Mouse (Mus musculus) CH12.LX (cell line): ENCODE measurements at regions not wholly inside any gene's neighbourhood (a gene's known extent, or its start where the extent isn't known, plus 50 kb on each side); places are given as distances from the start of the nearest gene placed in this dataset.

Source experiments
- CHD2 ChIP-seq: IDR thresholded peaks from 2 replicates; pipeline ENCODE4 v1.6.1; 2011; ENCODE audit warnings: low read length, improper control_type of control experiment
- CTCF ChIP-seq, 2 experiments: IDR thresholded peaks in 1 of 2; conservative IDR thresholded peaks in 1 of 2; 2 replicates each; pipeline ENCODE4 v1.5.1; 2011 to 2012; ENCODE audit warnings: low read depth in 2 of 2, low read length in 2 of 2, improper control_type of control experiment in 1 of 2, inconsistent platforms in 1 of 2, mild to moderate bottlenecking in 1 of 2, moderate library complexity in 1 of 2
- MAX ChIP-seq: IDR thresholded peaks from 2 replicates; pipeline ENCODE4 v1.6.1; 2011; ENCODE audit warnings: low read length, improper control_type of control experiment
- MYC ChIP-seq: IDR thresholded peaks from 2 replicates; pipeline ENCODE4 v1.6.1; 2011; ENCODE audit warnings: low read depth, mild to moderate bottlenecking, improper control_type of control experiment, low read length
- NELFE ChIP-seq: IDR thresholded peaks from 2 replicates; pipeline ENCODE4 v1.6.1; 2011; ENCODE audit warnings: low read depth, low read length, improper control_type of control experiment
- NRF1 ChIP-seq: IDR thresholded peaks from 2 replicates; pipeline ENCODE4 v1.6.1; 2014; ENCODE audit warnings: low read depth, mild to moderate bottlenecking, inconsistent platforms, low read length, improper control_type of control experiment, moderate library complexity
- POLR2A ChIP-seq: IDR thresholded peaks from 2 replicates; pipeline ENCODE4 v1.6.1; 2011; ENCODE audit warnings: low read depth, mild to moderate bottlenecking, improper control_type of control experiment, low read length
- POLR2AphosphoS2 ChIP-seq: IDR thresholded peaks from 2 replicates; pipeline ENCODE4 v1.6.1; 2011; ENCODE audit warnings: low read depth, low read length, improper control_type of control experiment
- TCF12 ChIP-seq: IDR thresholded peaks from 2 replicates; pipeline ENCODE4 v1.6.1; 2014; ENCODE audit warnings: low read depth, mild to moderate bottlenecking, inconsistent platforms, low read length, improper control_type of control experiment

GRCm38 (mm10) chr1:80091800-80092199, 126.5 kb downstream of the Fam124b start:
- no peak for TF ChIP-seq NELFE
- TF ChIP-seq MAX = no peak
- no peak for TF ChIP-seq CTCF (conservative IDR thresholded peaks at IDR 0.05 in 1 of 2, IDR thresholded peaks at IDR 0.05 in 1 of 2; ENCODE audit: low read depth in 2 of 2, low read length in 2 of 2)
- no peak for TF ChIP-seq POLR2AphosphoS2
- TF ChIP-seq TCF12 = no peak
- TF ChIP-seq CHD2 = no peak
- TF ChIP-seq MYC = no peak
- no peak for TF ChIP-seq POLR2A
- TF ChIP-seq NRF1 = no peak
